Mouse (Mus musculus): Measurements from ENCODE around the gene Aoah.

- TF ChIP-seq POLR2A (IDR thresholded peaks at IDR 0.05; ENCODE audit: low read depth, low read length) (no peak), CTCF (IDR thresholded peaks at IDR 0.05; ENCODE audit: borderline replicate concordance, insufficient read depth, low read length) (no peak)
Observed at GRCm38 (mm10) chr13:21035011-21035410, 241.1 kb downstream of the Aoah start.

Measured in embryonic fibroblast, embryonic 13.5 days (primary cell).